Mouse (Mus musculus) forebrain, postnatal 0 days (tissue): ENCODE results near the gene Nrp1. TPM values are rescaled to one million over a fixed set of nuclear protein-coding genes. Genes with fewer than 3 reads are reported as not detected.
A peak's percentile ranks its signal among the peaks of the same experiment; 100 is the strongest.

Experiments
- ATAC-seq: fragments of 200-750 bp; cut with Nextera tagmentation; 2 replicates; pipeline ENCODE4 v1.8.0; 2017; ENCODE audit warnings: mild to moderate bottlenecking, moderate library complexity
- DNase-seq: peaks from one replicate; pipeline ENCODE4 v3.0.0-alpha.2; 2015
- H3K27ac ChIP-seq: fragments of 300-500 bp; sonication (generic); 2 replicates; pipeline ENCODE4 v1.5.1; 2014; ENCODE audit warnings: low read depth, mild to moderate bottlenecking, antibody characterized with exemption, low read length, moderate library complexity, mixed read lengths
- H3K27me3 ChIP-seq: fragments of 300-500 bp; sonication (generic); 2 replicates; pipeline ENCODE4 v1.6.1; 2014; ENCODE audit warnings: mild to moderate bottlenecking, low read length, mixed read lengths; ENCODE audit not compliant: insufficient read depth
- H3K36me3 ChIP-seq: fragments of 300-500 bp; sonication (generic); 2 replicates; pipeline ENCODE4 v1.6.1; 2014; ENCODE audit warnings: mild to moderate bottlenecking, moderate library complexity; ENCODE audit not compliant: insufficient read depth
- H3K4me1 ChIP-seq: fragments of 300-500 bp; sonication (generic); 2 replicates; pipeline ENCODE4 v1.6.1; 2014; ENCODE audit warnings: antibody characterized with exemption; ENCODE audit not compliant: insufficient read depth
- H3K4me2 ChIP-seq: fragments of 300-500 bp; sonication (generic); 2 replicates; pipeline ENCODE4 v1.6.1; 2014; ENCODE audit warnings: low read depth, mild to moderate bottlenecking, moderate library complexity
- H3K4me3 ChIP-seq: fragments of 300-500 bp; sonication (generic); 2 replicates; pipeline ENCODE4 v1.5.1; 2014; ENCODE audit warnings: low read depth, low read length, mixed read lengths
- H3K9ac ChIP-seq: fragments of 300-500 bp; sonication (generic); 2 replicates; pipeline ENCODE4 v1.6.1; 2014; ENCODE audit warnings: mild to moderate bottlenecking
- H3K9me3 ChIP-seq: fragments of 300-500 bp; sonication (generic); 2 replicates; pipeline ENCODE4 v1.6.1; 2016; ENCODE audit warnings: low read length
- CTCF ChIP-seq: sonication (generic); IDR thresholded peaks from 2 replicates; pipeline ENCODE4 v1.5.1; 2016; ENCODE audit warnings: antibody characterized with exemption, control low read depth, low read depth
- WGBS: fragments of 180-500 bp; shearing (Covaris S2); extraction: QIAGEN DNeasy Blood & Tissue Kit; methylation state at CpG from one replicate; pipeline ENCODE4 v1.1.7; 2014; 5-methylcytosine and 5-hydroxymethylcytosine counted together
- polyA plus RNA-seq: library from polyadenylated mRNA; unstranded; fragments of >200 nt; fragmentation: Nextera tagmentation; extraction: Ambion mirVana; gene quantifications from 2 replicates; pipeline ENCODE4 v1.2.1, GENCODE M21; 2015
- total RNA-seq: library from RNA; depleted of rRNA; stranded (reverse); fragments of >200 nt; gene quantifications from 2 replicates; pipeline ENCODE4 v1.2.3, GENCODE M21; 2014

Nrp1 gene
- total and polyA plus RNA-seq, 2 experiments from 2014 or later, result 87.1 to 93.3 TPM

- Histone ChIP-seq H3K27ac (peak overlapping the region; percentile 95), H3K4me3 (peak overlapping the region; percentile 62), H3K9me3 (no peaks in the 10 kb centered on the region), H3K9ac (peak overlapping the region; percentile 66), H3K36me3 (no peaks in the 10 kb centered on the region), H3K4me1 (0 out of 2 replicates have a peak, but pooled peaks cover 10% of the 10 kb centered on the region), H3K27me3 (no peaks in the 10 kb centered on the region), H3K4me2 (peak overlapping the region; percentile 99)
- DNase-seq (peak; percentile 90), ATAC-seq (peak; percentile 57)
- peak; percentile 85 for TF ChIP-seq CTCF
- WGBS, result 2% methylated on average over 29 of the region's 29 CpGs
Observed at GRCm38 (mm10) chr8:128357540-128358405, 631 bp upstream of the Nrp1 start.

- WGBS, result under 1% methylated on average over 38 of the region's 41 CpGs
- Histone ChIP-seq H3K9me3 (no peaks in the 10 kb centered on the region), H3K4me1 (0 out of 2 replicates have a peak, but pooled peaks cover 10% of the 10 kb centered on the region), H3K4me3 (peak overlapping the region; percentile 62), H3K36me3 (no peaks in the 10 kb centered on the region), H3K4me2 (peak overlapping the region; percentile 99), H3K9ac (peak overlapping the region; percentile 66), H3K27me3 (no peaks in the 10 kb centered on the region), H3K27ac (peak overlapping the region; percentile 95)
- TF ChIP-seq CTCF, result no peak
- DNase-seq (peak; percentile 80), ATAC-seq (peak; percentile 49)
Observed at GRCm38 (mm10) chr8:128358756-128359520, 534 bp downstream of the Nrp1 start.

GRCm38 (mm10) chr8:128359521-128360318 is 1.3 kb downstream of the Nrp1 start:
- peak; percentile 24; the same call in 1 of the 2 replicates for TF ChIP-seq CTCF
- no peaks in the 10 kb centered on the region for H3K27me3 ChIP-seq
- no peaks in the 10 kb centered on the region for H3K9me3 ChIP-seq
- H3K4me3 ChIP-seq, result peak overlapping the region; percentile 62
- under 1% methylated on average over 40 of the region's 40 CpGs for WGBS
- no peaks in the 10 kb centered on the region for H3K36me3 ChIP-seq
- H3K9ac ChIP-seq, result peak overlapping the region; percentile 66
- DNase-seq (peak; percentile 53), ATAC-seq (peak; percentile 28)
- peak overlapping the region; percentile 99 for H3K4me2 ChIP-seq
- 0 out of 2 replicates have a peak, but pooled peaks cover 10% of the 10 kb centered on the region for H3K4me1 ChIP-seq
- peak overlapping the region; percentile 95 for H3K27ac ChIP-seq

GRCm38 (mm10) chr8:128361343-128361870 is 3.0 kb downstream of the Nrp1 start:
- Histone ChIP-seq H3K36me3 (no peaks in the 10 kb centered on the region), H3K27ac (0 out of 2 replicates have a peak overlapping the region, but pooled peaks have one; percentile 22), H3K9ac (peak overlapping the region; percentile 66), H3K4me1 (0 out of 2 replicates have a peak, but pooled peaks cover 6% of the 10 kb centered on the region), H3K4me3 (peak overlapping the region; percentile 62), H3K4me2 (peak overlapping the region; percentile 99), H3K9me3 (no peaks in the 10 kb centered on the region), H3K27me3 (no peaks in the 10 kb centered on the region)
- 26% methylated on average over 5 of the region's 5 CpGs for WGBS
- TF ChIP-seq CTCF, result no peak
- DNase-seq (no peak), ATAC-seq (no peak)

GRCm38 (mm10) chr8:128362940-128363595 is 4.7 kb downstream of the Nrp1 start:
- peak overlapping the region; percentile 31; the same call in 1 of the 2 replicates for H3K9ac ChIP-seq
- H3K27ac ChIP-seq, result 0 out of 2 replicates have a peak overlapping the region, but pooled peaks have one; percentile 37
- H3K4me2 ChIP-seq, result peak overlapping the region; percentile 99
- DNase-seq (peak; percentile 91), ATAC-seq (peak; percentile 38)
- H3K36me3 ChIP-seq, result no peaks in the 10 kb centered on the region
- WGBS, result 9% methylated on average over 11 of the region's 11 CpGs
- H3K9me3 ChIP-seq, result no peaks in the 10 kb centered on the region
- peak overlapping the region; percentile 62 for H3K4me3 ChIP-seq
- no peaks in the 10 kb centered on the region for H3K27me3 ChIP-seq
- no peaks in the 10 kb centered on the region for H3K4me1 ChIP-seq
- peak; percentile 98 for TF ChIP-seq CTCF
